Mouse (Mus musculus) hindbrain, embryonic 14.5 days (tissue): ENCODE measurements at regions not wholly inside any gene's neighbourhood (a gene's known extent, or its start where the extent isn't known, plus 50 kb on each side); places are given as distances from the start of the nearest gene placed in this dataset.

Source experiments
- ATAC-seq: fragments of 200-750 bp; cut with Nextera tagmentation; 2 replicates; pipeline ENCODE4 v1.8.0; 2017; ENCODE audit warnings: moderate number of reproducible peaks, mild to moderate bottlenecking, moderate TSS enrichment, moderate library complexity; ENCODE audit not compliant: low FRiP score
- DNase-seq: peaks from one replicate; pipeline ENCODE4 v3.0.0-alpha.2; 2015; ENCODE audit warnings: low spot score
- H3K27ac ChIP-seq: fragments of 300-500 bp; sonication (generic); 2 replicates; pipeline ENCODE4 v1.5.1; 2014; ENCODE audit warnings: mild to moderate bottlenecking, moderate library complexity
- H3K27me3 ChIP-seq: fragments of 300-500 bp; sonication (generic); 2 replicates; pipeline ENCODE4 v1.6.1; 2014; ENCODE audit warnings: mild to moderate bottlenecking, low read length, mixed read lengths; ENCODE audit not compliant: control insufficient read depth, insufficient read depth
- H3K36me3 ChIP-seq: fragments of 300-500 bp; sonication (generic); replicated peaks from 2 replicates; pipeline ENCODE4 v1.6.1; 2014; ENCODE audit not compliant: control insufficient read depth, insufficient read depth
- H3K4me1 ChIP-seq: fragments of 300-500 bp; sonication (generic); replicated peaks from 2 replicates; pipeline ENCODE4 v1.6.1; 2014; ENCODE audit warnings: antibody characterized with exemption, low read length, mixed read lengths; ENCODE audit not compliant: control insufficient read depth, insufficient read depth
- H3K4me2 ChIP-seq: fragments of 300-500 bp; sonication (generic); replicated peaks from 2 replicates; pipeline ENCODE4 v1.6.1; 2014; ENCODE audit warnings: mild to moderate bottlenecking, moderate library complexity
- H3K4me3 ChIP-seq: fragments of 300-500 bp; sonication (generic); replicated peaks from 2 replicates; pipeline ENCODE4 v1.5.1; 2014; ENCODE audit warnings: mild to moderate bottlenecking, low read length
- H3K9ac ChIP-seq: fragments of 300-500 bp; sonication (generic); 2 replicates; pipeline ENCODE4 v1.6.1; 2014
- H3K9me3 ChIP-seq: fragments of 300-500 bp; sonication (generic); 2 replicates; pipeline ENCODE4 v1.6.1; 2016; ENCODE audit warnings: low read length; ENCODE audit not compliant: control insufficient read depth
- WGBS: fragments of 180-500 bp; shearing (Covaris S2); extraction: QIAGEN DNeasy Blood & Tissue Kit; methylation state at CpG from one replicate; pipeline ENCODE4 v1.1.7; 2014; 5-methylcytosine and 5-hydroxymethylcytosine counted together

GRCm38 (mm10) chr16:24262701-24263100 is 130.6 kb upstream of the Lpp start:
- DNase-seq (no peak), ATAC-seq (no peak)
- Histone ChIP-seq H3K9me3 (no peaks in the 10 kb centered on the region), H3K4me1 (no peaks in the 10 kb centered on the region), H3K9ac (no peak overlapping the region), H3K27me3 (no peaks in the 10 kb centered on the region), H3K27ac (no peak overlapping the region), H3K36me3 (no peaks in the 10 kb centered on the region), H3K4me2 (no peak overlapping the region), H3K4me3 (no peak overlapping the region)
- WGBS: 93% methylated on average over 6 of the region's 6 CpGs

- H3K4me1 ChIP-seq: no peaks in the 10 kb centered on the region
- no peak overlapping the region for H3K4me3 ChIP-seq
- WGBS: 90% methylated on average over 3 of the region's 3 CpGs
- H3K9me3 ChIP-seq: no peaks in the 10 kb centered on the region
- ATAC-seq: no peak
- H3K27me3 ChIP-seq: no peaks in the 10 kb centered on the region
- no peak overlapping the region for H3K27ac ChIP-seq
- H3K36me3 ChIP-seq: no peaks in the 10 kb centered on the region
- no peak overlapping the region for H3K9ac ChIP-seq
- DNase-seq: no peak
- H3K4me2 ChIP-seq: no peak overlapping the region
Measured at GRCm38 (mm10) chr16:24259711-24260230, 133.5 kb upstream of the Lpp start.

- H3K27me3 ChIP-seq: no peaks in the 10 kb centered on the region
- 65% methylated on average over 1 of the region's 1 CpGs for WGBS
- no peak overlapping the region for H3K4me3 ChIP-seq
- no peaks in the 10 kb centered on the region for H3K36me3 ChIP-seq
- DNase-seq: no peak
- no peak for ATAC-seq
- no peak overlapping the region for H3K4me2 ChIP-seq
- H3K27ac ChIP-seq: no peak overlapping the region
- no peaks in the 10 kb centered on the region for H3K4me1 ChIP-seq
- H3K9me3 ChIP-seq: no peaks in the 10 kb centered on the region
- no peak overlapping the region for H3K9ac ChIP-seq
Measured at GRCm38 (mm10) chr16:24258991-24259390, 134.3 kb upstream of the Lpp start.

GRCm38 (mm10) chr16:24255037-24255436 is 138.3 kb upstream of the Lpp start:
- no peaks in the 10 kb centered on the region for H3K9me3 ChIP-seq
- ATAC-seq (no peak), DNase-seq (no peak)
- H3K4me3 ChIP-seq: no peak overlapping the region
- no peak overlapping the region for H3K9ac ChIP-seq
- no peaks in the 10 kb centered on the region for H3K36me3 ChIP-seq
- H3K27ac ChIP-seq: no peak overlapping the region
- H3K4me1 ChIP-seq: no peaks in the 10 kb centered on the region
- 65% methylated on average over 10 of the region's 10 CpGs for WGBS
- no peaks in the 10 kb centered on the region for H3K27me3 ChIP-seq
- H3K4me2 ChIP-seq: no peak overlapping the region

GRCm38 (mm10) chr16:24254590-24254989 is 138.7 kb upstream of the Lpp start:
- Histone ChIP-seq H3K27me3 (no peaks in the 10 kb centered on the region), H3K9ac (no peak overlapping the region), H3K9me3 (no peaks in the 10 kb centered on the region), H3K27ac (no peak overlapping the region), H3K4me2 (no peak overlapping the region), H3K36me3 (no peaks in the 10 kb centered on the region), H3K4me1 (no peaks in the 10 kb centered on the region), H3K4me3 (no peak overlapping the region)
- DNase-seq: no peak
- ATAC-seq: no peak

- no peaks in the 10 kb centered on the region for H3K36me3 ChIP-seq
- H3K4me3 ChIP-seq: no peak overlapping the region
- DNase-seq (no peak), ATAC-seq (no peak)
- no peak overlapping the region for H3K9ac ChIP-seq
- H3K27me3 ChIP-seq: no peaks in the 10 kb centered on the region
- H3K27ac ChIP-seq: no peak overlapping the region
- no peaks in the 10 kb centered on the region for H3K4me1 ChIP-seq
- no peaks in the 10 kb centered on the region for H3K9me3 ChIP-seq
- WGBS: 83% methylated on average over 4 of the region's 4 CpGs
- no peak overlapping the region for H3K4me2 ChIP-seq
Measured at GRCm38 (mm10) chr16:24254143-24254542, 139.2 kb upstream of the Lpp start.

GRCm38 (mm10) chr16:24247291-24247690 is 146.0 kb upstream of the Lpp start:
- Histone ChIP-seq H3K4me3 (no peak overlapping the region), H3K9ac (no peak overlapping the region), H3K27me3 (no peaks in the 10 kb centered on the region), H3K36me3 (no peaks in the 10 kb centered on the region), H3K4me1 (no peaks in the 10 kb centered on the region), H3K9me3 (no peaks in the 10 kb centered on the region), H3K4me2 (no peak overlapping the region), H3K27ac (no peak overlapping the region)
- DNase-seq (no peak), ATAC-seq (no peak)
- WGBS: 84% methylated on average over 5 of the region's 5 CpGs

GRCm38 (mm10) chr16:24238075-24238555 is 155.2 kb upstream of the Lpp start:
- no peaks in the 10 kb centered on the region for H3K36me3 ChIP-seq
- no peak overlapping the region for H3K4me3 ChIP-seq
- no peak overlapping the region for H3K9ac ChIP-seq
- H3K4me2 ChIP-seq: no peak overlapping the region
- H3K4me1 ChIP-seq: no peaks in the 10 kb centered on the region
- WGBS: 75% methylated on average over 3 of the region's 3 CpGs
- no peak overlapping the region for H3K27ac ChIP-seq
- DNase-seq: no peak
- no peaks in the 10 kb centered on the region for H3K9me3 ChIP-seq
- H3K27me3 ChIP-seq: no peaks in the 10 kb centered on the region
- ATAC-seq: no peak

GRCm38 (mm10) chr16:24237425-24237824 is 155.9 kb upstream of the Lpp start:
- ATAC-seq: no peak
- H3K4me2 ChIP-seq: no peak overlapping the region
- no peaks in the 10 kb centered on the region for H3K9me3 ChIP-seq
- H3K4me1 ChIP-seq: no peaks in the 10 kb centered on the region
- no peak overlapping the region for H3K27ac ChIP-seq
- H3K4me3 ChIP-seq: no peak overlapping the region
- no peak overlapping the region for H3K9ac ChIP-seq
- DNase-seq: no peak
- WGBS: 93% methylated on average over 3 of the region's 3 CpGs
- no peaks in the 10 kb centered on the region for H3K27me3 ChIP-seq
- no peaks in the 10 kb centered on the region for H3K36me3 ChIP-seq

GRCm38 (mm10) chr16:24237013-24237412 is 156.3 kb upstream of the Lpp start:
- H3K27ac ChIP-seq: no peak overlapping the region
- WGBS: 90% methylated on average over 3 of the region's 3 CpGs
- DNase-seq (no peak), ATAC-seq (no peak)
- H3K9ac ChIP-seq: no peak overlapping the region
- no peaks in the 10 kb centered on the region for H3K27me3 ChIP-seq
- no peaks in the 10 kb centered on the region for H3K4me1 ChIP-seq
- no peaks in the 10 kb centered on the region for H3K9me3 ChIP-seq
- H3K4me2 ChIP-seq: no peak overlapping the region
- H3K4me3 ChIP-seq: no peak overlapping the region
- H3K36me3 ChIP-seq: no peaks in the 10 kb centered on the region
